Mouse (Mus musculus) spleen, adult 2 months (tissue): ENCODE data around the gene Fam173a. TPM values are rescaled to one million over a fixed set of nuclear protein-coding genes. Genes with fewer than 3 reads are reported as not detected.
"Not testable (repeated sequence)": the region's sequence is repeated elsewhere in the genome, so short reads cannot be mapped to it uniquely, and the experiment has no call there.

Experiments
- DNase-seq, 2 experiments: peaks; one replicate each; pipeline versions ENCODE4 v3.0.0 to v3.0.0-alpha.2; 2012 to 2021; ENCODE audit warnings: low spot score in 2 of 2, low read depth in 1 of 2
- H3K27ac ChIP-seq: fragments of 200-500 bp; 2 replicates; pipeline ENCODE4 v1.5.1; 2012; ENCODE audit warnings: low read length, inconsistent platforms; ENCODE audit not compliant: insufficient read depth
- H3K27me3 ChIP-seq: fragments of 200-500 bp; 2 replicates; pipeline ENCODE4 v1.6.1; 2012; ENCODE audit warnings: mild to moderate bottlenecking, moderate library complexity, low read length, inconsistent platforms; ENCODE audit not compliant: control insufficient read depth, insufficient read depth
- H3K36me3 ChIP-seq: fragments of 200-500 bp; 2 replicates; pipeline ENCODE4 v1.6.1; 2012; ENCODE audit warnings: mild to moderate bottlenecking, low read length, inconsistent platforms; ENCODE audit not compliant: control insufficient read depth, insufficient read depth
- H3K4me1 ChIP-seq: fragments of 200-500 bp; 2 replicates; pipeline ENCODE4 v1.6.1; 2011; ENCODE audit warnings: inconsistent platforms; ENCODE audit not compliant: control insufficient read depth, insufficient read depth, insufficient read length
- H3K4me3 ChIP-seq: fragments of 200-500 bp; 2 replicates; pipeline ENCODE4 v1.5.1; 2011; ENCODE audit warnings: mild to moderate bottlenecking, inconsistent platforms; ENCODE audit not compliant: insufficient read depth, insufficient read length; ENCODE audit errors: extremely low read depth
- CTCF ChIP-seq: fragments of 200-500 bp; IDR thresholded peaks from 2 replicates; pipeline ENCODE4 v1.5.1; 2011; ENCODE audit warnings: mild to moderate bottlenecking, inconsistent platforms; ENCODE audit not compliant: insufficient read depth, insufficient read length, insufficient replicate concordance; ENCODE audit errors: extremely low read depth
- POLR2A ChIP-seq: fragments of 200-500 bp; IDR thresholded peaks from 2 replicates; pipeline ENCODE4 v1.6.1; 2011; ENCODE audit warnings: low read depth, low read length, inconsistent platforms
- WGBS: fragments of 180-500 bp; shearing (Covaris S2); methylation state at CpG from one replicate; pipeline ENCODE4 v1.1.7; 2018; 5-methylcytosine and 5-hydroxymethylcytosine counted together
- polyA plus RNA-seq: library from polyadenylated mRNA; depleted of rRNA; stranded (reverse); fragments of >200 nt; gene quantifications from 2 replicates; pipeline ENCODE4 v1.2.3, GENCODE M21; 2012

The Fam173a gene
- polyA plus RNA-seq, 1 experiment, result 96.7 TPM

DNA sequence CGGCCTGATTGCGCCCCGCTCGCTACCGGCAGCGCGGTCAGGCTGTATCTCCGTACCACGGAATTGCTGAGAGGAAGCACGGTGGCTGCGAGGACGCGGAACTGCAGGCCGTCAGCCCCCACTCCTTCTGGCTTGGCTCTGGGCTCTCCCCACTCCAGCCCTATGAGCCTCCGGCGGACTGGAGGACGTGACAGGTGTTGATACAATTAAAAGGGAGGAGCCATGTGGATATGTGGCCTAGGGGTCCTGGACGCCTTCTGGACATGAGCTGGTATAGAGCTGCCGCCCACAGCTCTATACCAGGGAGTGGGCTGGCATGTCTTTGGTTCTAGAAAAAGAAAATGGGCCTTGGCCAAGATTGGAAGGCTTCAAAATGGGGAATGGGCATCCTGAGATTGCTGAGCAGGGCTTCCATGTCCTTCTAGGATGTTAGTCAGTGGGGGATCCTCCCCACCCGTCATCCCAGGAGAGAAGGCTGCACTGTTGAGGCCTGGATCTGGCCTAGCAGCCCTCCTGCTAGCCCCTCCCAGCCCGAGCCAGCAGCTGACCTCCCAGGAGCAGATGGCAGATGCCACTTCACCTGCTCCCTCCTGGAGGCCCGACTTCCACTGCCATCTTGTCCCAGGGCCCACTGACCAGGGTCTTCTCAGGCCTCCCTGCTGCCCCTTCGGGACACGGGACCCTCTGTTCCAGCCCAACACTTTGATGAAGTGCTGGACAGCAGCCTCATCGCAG lies 17.1 kb upstream of the Fam173a start:
- Histone ChIP-seq H3K4me3 (peak overlapping the region; percentile 33; the same call in 1 of the 2 replicates), H3K27me3 (peaks cover 19% of the 10 kb centered on the region), H3K36me3 (no peaks in the 10 kb centered on the region), H3K27ac (no peak overlapping the region), H3K4me1 (peaks cover 9% of the 10 kb centered on the region)
- no peak for TF ChIP-seq CTCF
- no peak for TF ChIP-seq POLR2A
- DNase-seq, result no peak
- WGBS, result 15% methylated on average over 25 of the region's 25 CpGs

DNA sequence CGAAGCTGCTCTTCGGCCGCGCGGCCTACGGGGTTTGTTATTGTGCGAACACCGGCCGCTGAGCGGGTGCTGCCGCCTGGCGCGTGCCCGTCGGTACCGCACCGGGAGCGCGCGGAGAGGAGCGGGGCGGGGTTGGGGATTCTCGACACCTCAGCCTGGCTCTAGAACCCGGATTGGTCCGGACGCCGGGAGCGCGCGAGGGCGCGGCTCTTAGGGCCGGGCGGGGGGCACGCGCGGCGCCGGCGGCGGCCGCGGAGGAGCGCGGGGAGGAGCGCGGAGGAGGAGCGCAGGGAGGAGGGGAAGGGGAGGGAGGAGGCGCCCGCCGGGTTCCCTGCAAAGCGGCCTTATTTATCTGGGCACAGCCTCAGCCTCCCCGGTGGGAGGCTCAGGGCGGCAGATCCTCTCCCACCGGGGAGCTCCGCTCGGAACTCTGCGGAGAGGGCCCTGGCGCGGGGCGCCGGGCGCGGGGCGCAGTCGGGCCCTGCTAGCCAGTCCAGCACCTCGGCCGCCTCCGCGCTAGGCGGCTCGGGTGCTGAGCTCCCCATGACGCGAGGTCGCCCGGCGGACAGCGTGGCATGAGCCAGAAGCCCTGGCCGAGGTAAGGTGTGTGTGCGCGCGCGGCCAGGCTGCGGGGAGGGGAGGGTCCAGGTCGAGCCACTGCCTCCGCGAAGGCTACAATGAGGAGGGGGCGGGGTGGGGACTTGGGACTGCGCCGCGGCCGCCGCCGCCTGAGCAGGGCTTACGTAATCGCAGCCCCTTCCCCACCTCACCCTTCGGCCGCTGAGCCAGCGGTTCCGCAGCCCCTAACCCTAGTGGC lies 16.3 kb upstream of the Fam173a start, which contains the start of gene Fbxl16:
TSS of gene Fbxl16 (plus strand) at position 297 of the 817 bp plus-strand sequence.
- WGBS, result 2% methylated on average over 76 of the region's 100 CpGs
- Histone ChIP-seq H3K4me3 (peak within 1 kb of the TSS; percentile 33), H3K27me3 (peaks cover 19% of the 10 kb centered on the region), H3K36me3 (no peaks in the 10 kb centered on the region), H3K4me1 (peaks cover 9% of the 10 kb centered on the region), H3K27ac (no peak within 1 kb of the TSS)
- DNase-seq, result no peak
- TF ChIP-seq CTCF (no peak), POLR2A (no peak)

DNA sequence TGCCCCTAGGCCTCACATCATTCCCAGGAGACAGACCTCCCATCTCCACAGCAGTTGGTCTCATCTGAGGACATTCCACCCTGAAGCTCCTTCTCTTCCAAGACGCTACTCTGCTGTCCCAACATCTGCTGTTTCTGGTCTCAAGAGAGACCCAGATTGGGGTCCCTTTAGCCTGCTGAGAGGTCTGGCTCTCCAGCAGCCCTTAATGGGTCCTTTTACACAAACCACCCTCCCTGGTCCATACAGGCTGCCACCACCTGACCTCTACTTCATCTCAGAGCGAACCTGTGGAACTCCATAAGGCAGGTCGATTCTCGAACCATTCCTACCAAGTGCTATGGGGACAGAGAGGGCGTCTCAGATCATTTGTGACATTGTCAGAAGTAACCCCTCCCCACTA lies 15.3 kb upstream of the Fam173a start:
- H3K4me1 ChIP-seq, result peaks cover 9% of the 10 kb centered on the region
- H3K36me3 ChIP-seq, result no peaks in the 10 kb centered on the region
- TF ChIP-seq CTCF, result no peak
- no peak overlapping the region for H3K27ac ChIP-seq
- H3K27me3 ChIP-seq, result peaks cover 19% of the 10 kb centered on the region
- WGBS, result 55% methylated on average over 5 of the region's 5 CpGs
- no peak overlapping the region for H3K4me3 ChIP-seq
- no peak for DNase-seq

DNA sequence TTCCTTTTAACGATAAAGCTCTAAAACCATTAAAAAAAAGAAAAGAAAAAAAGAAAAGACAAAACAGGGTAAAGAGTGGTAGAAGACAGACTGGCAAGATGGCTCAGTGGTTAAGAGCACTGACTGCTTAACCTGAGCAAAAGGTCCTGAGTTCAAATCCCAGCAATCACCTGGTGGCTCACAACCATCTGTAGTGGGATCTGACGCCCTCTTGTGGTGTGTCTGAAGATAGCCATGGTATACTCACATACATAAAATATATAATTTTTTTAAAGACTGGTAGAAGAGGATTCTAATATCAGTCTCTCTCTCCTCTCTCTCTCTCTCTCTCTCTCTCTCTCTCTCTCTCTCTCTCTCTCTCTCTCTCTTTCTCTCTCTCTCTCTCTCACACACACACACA lies 14.8 kb upstream of the Fam173a start:
- H3K36me3 ChIP-seq, H3K4me1 ChIP-seq, H3K27ac ChIP-seq, DNase-seq, H3K4me3 ChIP-seq: not testable (repeated sequence)
- peaks cover 19% of the 10 kb centered on the region for H3K27me3 ChIP-seq
- WGBS, result 44% methylated on average over 2 of the region's 2 CpGs

DNA sequence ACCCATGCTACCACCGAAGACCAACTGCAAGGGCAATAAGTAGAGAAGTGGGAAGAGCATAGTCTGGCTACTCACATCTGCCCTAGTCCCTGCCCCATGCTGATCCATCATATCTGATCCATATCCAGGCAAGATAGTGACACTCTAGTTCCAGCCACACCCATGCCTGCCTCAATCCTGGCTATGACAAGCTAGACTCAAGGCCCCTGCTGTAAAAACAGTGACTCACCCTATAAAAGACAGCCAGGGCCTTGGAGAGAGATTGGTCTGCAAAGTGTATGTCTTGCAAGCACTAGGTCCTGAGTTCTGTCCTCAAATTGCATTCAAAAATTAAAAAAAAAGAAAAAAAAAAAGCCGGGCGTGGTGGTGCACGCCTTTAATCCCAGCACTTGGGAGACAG lies 13.8 kb upstream of the Fam173a start:
- Histone ChIP-seq H3K4me3 (no peak overlapping the region), H3K27me3 (peaks cover 19% of the 10 kb centered on the region), H3K36me3 (no peaks in the 10 kb centered on the region), H3K4me1 (peaks cover 9% of the 10 kb centered on the region), H3K27ac (no peak overlapping the region)
- DNase-seq, result no peak
- TF ChIP-seq CTCF (no peak), POLR2A (no peak)
- WGBS, result 78% methylated on average over 4 of the region's 4 CpGs

DNA sequence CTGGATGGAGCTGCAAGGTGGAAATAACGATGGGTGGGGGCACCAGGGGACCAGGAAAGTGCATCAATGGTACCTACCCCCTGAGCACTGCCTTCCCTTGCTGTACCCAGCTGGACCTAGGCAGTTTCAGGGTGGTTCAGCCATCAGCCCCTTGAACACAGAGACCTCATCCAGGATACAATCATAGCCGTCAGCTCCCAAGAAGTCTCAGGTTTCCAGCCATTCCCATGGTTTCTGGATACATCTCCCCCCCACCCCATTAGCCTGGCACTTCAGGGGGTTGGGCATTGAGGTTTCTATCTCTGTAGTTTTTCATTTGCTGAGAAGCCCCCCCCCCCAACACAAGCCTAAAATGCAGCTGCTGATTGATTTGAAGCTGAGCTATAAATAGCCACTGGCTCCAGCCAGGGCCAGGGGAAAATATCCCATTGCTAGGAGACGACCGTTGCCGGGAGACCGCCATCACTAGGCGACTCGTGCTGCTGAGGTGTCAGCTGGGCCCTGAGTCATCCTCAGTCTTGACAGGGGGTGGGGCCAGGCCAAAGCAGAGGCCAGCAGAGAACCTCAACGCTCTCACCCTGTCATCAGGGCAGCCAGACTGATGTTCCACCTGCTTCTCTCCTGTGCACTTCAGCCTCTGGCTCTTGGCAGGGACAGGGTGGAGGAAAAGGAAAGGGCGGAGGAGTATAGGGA lies 10.3 kb upstream of the Fam173a start:
- WGBS, result 17% methylated on average over 10 of the region's 10 CpGs
- Histone ChIP-seq H3K27me3 (no peaks in the 10 kb centered on the region), H3K4me3 (no peak overlapping the region), H3K4me1 (no peaks in the 10 kb centered on the region), H3K36me3 (no peaks in the 10 kb centered on the region), H3K27ac (no peak overlapping the region)
- no peak for DNase-seq
- TF ChIP-seq CTCF, result no peak
- no peak for TF ChIP-seq POLR2A
